Mouse (Mus musculus): ENCODE measurements around the gene Pirb. TPM values are rescaled to one million over a fixed set of nuclear protein-coding genes. Genes with fewer than 3 reads are reported as not detected.
"Not testable (repeated sequence)": the region's sequence is repeated elsewhere in the genome, so short reads cannot be mapped to it uniquely, and the experiment has no call there.

The Pirb gene
- polyA plus RNA-seq, 1 experiment from 2014 or later, result 0.84 TPM

DNA sequence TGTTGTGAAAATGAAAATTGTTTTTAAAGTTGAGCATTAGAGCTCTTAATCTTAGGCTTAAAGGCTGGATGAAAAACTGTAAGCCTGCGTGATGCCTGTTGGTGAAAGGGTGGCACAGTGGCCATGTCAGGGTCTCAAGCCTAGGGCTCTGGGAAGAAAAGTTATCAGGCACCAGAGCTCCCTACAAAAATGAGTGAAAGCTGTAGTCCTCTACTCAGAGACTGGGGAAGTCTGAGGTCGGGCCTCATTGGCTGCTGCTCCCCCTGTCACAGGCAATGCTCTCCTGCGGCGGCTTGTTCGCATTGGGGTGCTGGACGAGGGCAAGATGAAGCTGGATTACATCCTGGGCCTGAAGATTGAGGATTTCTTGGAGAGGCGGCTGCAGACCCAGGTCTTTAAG, 14.7 kb downstream of the Pirb start:
- peaks cover 26% of the 10 kb centered on the region for H3K4me1 ChIP-seq (replicated peaks)
- peak; percentile 8; the same call in 1 of the 2 replicates for ATAC-seq (ENCODE audit: low read depth)
- H3K27ac ChIP-seq, result peak overlapping the region; percentile 89
- not testable (repeated sequence) for DNase-seq; H3K27me3 ChIP-seq; H3K9me3 ChIP-seq (replicated peaks)
- 4% methylated on average over 7 of the region's 7 CpGs for WGBS (ENCODE audit: insufficient replicate concordance)
- peak overlapping the region; percentile 89 for H3K9ac ChIP-seq
- peak overlapping the region; percentile 84 for H3K4me3 ChIP-seq (replicated peaks)
- peaks cover 38% of the 10 kb centered on the region for H3K36me3 ChIP-seq
- H3K4me2 ChIP-seq, result peak overlapping the region; percentile 82

DNA sequence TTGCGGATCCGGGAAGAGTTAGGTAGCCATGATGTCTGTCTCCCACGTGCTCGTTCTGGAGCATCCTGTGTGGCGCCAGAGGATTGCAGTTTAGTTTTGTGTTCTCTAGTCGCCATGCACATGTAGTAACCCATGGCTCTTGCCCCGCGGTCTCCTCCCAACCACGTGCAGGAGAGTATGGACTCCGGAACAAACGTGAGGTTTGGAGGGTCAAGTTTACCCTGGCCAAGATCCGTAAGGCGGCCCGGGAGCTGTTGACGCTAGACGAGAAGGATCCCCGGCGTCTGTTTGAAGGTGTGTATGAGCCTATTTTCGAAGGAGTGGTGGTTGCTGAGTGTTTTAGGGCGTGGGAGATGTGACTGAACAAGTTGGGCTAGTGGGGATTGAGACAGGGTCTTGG, 15.7 kb downstream of the Pirb start:
- H3K4me1 ChIP-seq (replicated peaks), result peaks cover 26% of the 10 kb centered on the region
- peak overlapping the region; percentile 84 for H3K4me3 ChIP-seq (replicated peaks)
- H3K9me3 ChIP-seq (replicated peaks), result no peaks in the 10 kb centered on the region
- H3K27me3 ChIP-seq, result no peaks in the 10 kb centered on the region
- ATAC-seq (ENCODE audit: low read depth), result peak; percentile 18
- H3K9ac ChIP-seq, result peak overlapping the region; percentile 89
- H3K4me2 ChIP-seq, result peak overlapping the region; percentile 82
- no peak for DNase-seq
- H3K27ac ChIP-seq, result peak overlapping the region; percentile 89
- H3K36me3 ChIP-seq, result peaks cover 41% of the 10 kb centered on the region
- WGBS (ENCODE audit: insufficient replicate concordance), result 1% methylated on average over 20 of the region's 20 CpGs

DNA sequence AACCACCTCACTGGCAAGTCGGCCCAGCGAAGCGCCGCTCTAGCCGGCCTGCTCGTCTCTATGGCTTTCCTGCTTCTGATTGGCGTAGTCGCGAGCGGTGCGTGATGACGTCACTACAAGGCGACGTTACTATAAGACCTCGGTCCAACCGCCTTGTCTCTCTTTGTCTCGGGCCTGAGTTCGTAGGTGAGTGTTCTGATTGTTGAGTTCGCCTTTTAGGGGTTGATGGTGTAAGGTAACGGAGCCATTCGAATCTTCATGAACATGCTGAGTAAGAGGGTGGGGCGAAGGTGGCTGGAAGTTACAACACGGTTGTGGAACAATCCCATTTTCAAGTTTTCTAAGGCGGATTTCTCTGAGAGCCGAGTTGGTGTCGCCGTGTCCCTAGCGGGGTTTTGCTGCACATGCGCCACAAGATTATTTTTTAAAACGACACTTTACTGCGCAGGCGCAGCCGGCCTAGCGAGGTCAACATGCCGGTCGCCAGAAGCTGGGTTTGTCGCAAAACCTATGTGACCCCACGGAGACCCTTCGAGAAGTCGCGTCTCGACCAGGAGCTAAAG, 16.2 kb downstream of the Pirb start, which contains the start of gene Rps9:
Gene Rps9, plus strand, starts transcription at position 115 of the 563 bp plus-strand sequence.
- no peaks in the 10 kb centered on the region for H3K9me3 ChIP-seq (replicated peaks)
- WGBS (ENCODE audit: insufficient replicate concordance), result under 1% methylated on average over 42 of the region's 42 CpGs
- DNase-seq, result peak; percentile 89
- peak within 1 kb of the TSS; percentile 82 for H3K4me2 ChIP-seq
- peak within 1 kb of the TSS; percentile 89 for H3K27ac ChIP-seq
- ATAC-seq (ENCODE audit: low read depth), result peak; percentile 86
- peak within 1 kb of the TSS; percentile 84 for H3K4me3 ChIP-seq (replicated peaks)
- H3K27me3 ChIP-seq, result no peaks in the 10 kb centered on the region
- H3K4me1 ChIP-seq (replicated peaks), result peaks cover 26% of the 10 kb centered on the region
- peaks cover 41% of the 10 kb centered on the region for H3K36me3 ChIP-seq
- peak within 1 kb of the TSS; percentile 89 for H3K9ac ChIP-seq

DNA sequence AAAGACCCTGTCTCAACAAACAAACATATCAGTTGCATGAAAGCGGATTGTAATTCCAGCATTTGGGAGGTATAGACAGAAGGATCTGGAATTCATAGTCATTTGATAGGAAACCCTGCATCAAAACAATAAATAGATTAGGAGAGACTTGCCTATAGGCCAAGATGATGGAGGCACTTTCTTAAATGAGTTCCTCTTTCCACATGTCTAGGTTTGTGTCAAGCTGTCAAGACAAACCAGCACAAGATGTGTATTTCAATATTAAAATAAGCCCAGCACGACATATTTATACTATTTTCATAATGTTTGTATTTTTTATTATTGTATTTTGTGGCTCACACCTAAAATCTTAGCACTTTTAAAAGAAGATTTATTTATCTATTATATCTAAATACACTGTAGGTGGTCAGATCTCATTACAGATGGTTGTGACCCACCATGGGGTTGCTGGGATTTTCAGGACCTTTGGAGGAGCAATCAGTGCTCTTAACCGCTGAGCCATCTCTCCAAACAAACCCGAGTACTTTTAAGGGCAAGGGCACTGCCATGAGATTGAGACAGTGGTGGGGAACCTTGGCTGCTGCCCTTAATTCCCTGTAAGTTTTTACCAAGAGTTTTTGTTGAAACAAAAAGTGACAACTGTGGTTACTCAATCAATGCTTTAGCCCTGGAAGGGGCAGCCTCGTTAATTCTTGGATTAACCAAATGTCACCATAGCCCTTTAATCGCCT, 16.9 kb downstream of the Pirb start:
- DNase-seq (no peak), ATAC-seq (ENCODE audit: low read depth) (peak; percentile 29)
- WGBS (ENCODE audit: insufficient replicate concordance), result 16% methylated on average over 6 of the region's 6 CpGs
- Histone ChIP-seq H3K4me2 (peak overlapping the region; percentile 82), H3K9ac (peak overlapping the region; percentile 59), H3K27ac (peak overlapping the region; percentile 59), H3K36me3 (peaks cover 44% of the 10 kb centered on the region), H3K27me3 (no peaks in the 10 kb centered on the region), H3K4me1 (replicated peaks) (peaks cover 26% of the 10 kb centered on the region), H3K9me3 (replicated peaks) (no peaks in the 10 kb centered on the region), H3K4me3 (replicated peaks) (peak overlapping the region; percentile 84)

DNA sequence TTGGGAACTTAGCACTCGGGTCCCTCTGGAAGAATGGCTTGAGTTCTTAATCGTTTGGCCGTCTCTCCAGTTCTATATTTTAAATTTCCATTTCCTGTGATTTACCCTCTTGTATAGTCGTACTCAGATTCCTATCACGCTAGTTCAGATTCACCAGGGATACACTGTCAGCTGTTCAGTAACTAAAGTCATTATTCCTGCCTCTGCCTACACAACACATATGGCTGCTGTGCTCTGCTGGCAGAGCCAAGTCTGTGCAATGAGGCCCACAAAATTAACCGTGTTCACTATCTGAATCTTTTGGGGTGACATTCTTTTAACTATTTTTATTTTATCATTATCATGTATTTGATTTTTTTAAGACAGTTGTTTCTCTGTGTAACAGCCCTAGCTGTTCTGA, 21.7 kb downstream of the Pirb start:
- Histone ChIP-seq H3K36me3 (peaks cover 16% of the 10 kb centered on the region), H3K4me3 (replicated peaks) (no peak overlapping the region), H3K9me3 (replicated peaks) (no peaks in the 10 kb centered on the region), H3K4me1 (replicated peaks) (peaks cover 25% of the 10 kb centered on the region), H3K9ac (no peak overlapping the region), H3K4me2 (no peak overlapping the region), H3K27ac (no peak overlapping the region), H3K27me3 (no peaks in the 10 kb centered on the region)
- ATAC-seq (ENCODE audit: low read depth) (no peak), DNase-seq (no peak)
- 80% methylated on average over 6 of the region's 6 CpGs for WGBS (ENCODE audit: insufficient replicate concordance)

DNA sequence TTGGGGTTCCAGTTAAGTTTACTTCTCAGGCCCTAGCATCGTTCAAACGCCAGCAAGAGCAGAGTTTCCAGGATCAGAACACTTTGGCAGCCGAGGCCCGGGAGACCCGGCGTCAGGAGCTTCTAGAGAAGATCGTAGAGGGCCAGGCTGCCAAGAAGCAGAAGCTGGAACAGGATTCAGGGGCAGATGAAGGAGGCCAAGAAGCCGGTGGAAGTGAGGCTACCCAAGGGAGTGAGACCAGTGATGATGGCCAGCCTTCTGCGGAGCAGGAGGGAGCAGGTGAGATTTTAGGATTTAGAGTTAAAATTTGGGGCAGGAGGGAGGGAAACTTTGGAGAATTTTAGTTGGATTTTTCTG, 25.3 kb downstream of the Pirb start:
- DNase-seq; H3K27ac ChIP-seq; H3K9me3 ChIP-seq (replicated peaks); H3K27me3 ChIP-seq; ATAC-seq (ENCODE audit: low read depth): not testable (repeated sequence)
- peak overlapping the region; percentile 76 for H3K4me3 ChIP-seq (replicated peaks)
- WGBS (ENCODE audit: insufficient replicate concordance), result 7% methylated on average over 9 of the region's 9 CpGs
- peaks cover 45% of the 10 kb centered on the region for H3K4me1 ChIP-seq (replicated peaks)
- H3K9ac ChIP-seq, result peak overlapping the region; percentile 83
- H3K4me2 ChIP-seq, result peak overlapping the region; percentile 97
- peaks cover 18% of the 10 kb centered on the region for H3K36me3 ChIP-seq

DNA sequence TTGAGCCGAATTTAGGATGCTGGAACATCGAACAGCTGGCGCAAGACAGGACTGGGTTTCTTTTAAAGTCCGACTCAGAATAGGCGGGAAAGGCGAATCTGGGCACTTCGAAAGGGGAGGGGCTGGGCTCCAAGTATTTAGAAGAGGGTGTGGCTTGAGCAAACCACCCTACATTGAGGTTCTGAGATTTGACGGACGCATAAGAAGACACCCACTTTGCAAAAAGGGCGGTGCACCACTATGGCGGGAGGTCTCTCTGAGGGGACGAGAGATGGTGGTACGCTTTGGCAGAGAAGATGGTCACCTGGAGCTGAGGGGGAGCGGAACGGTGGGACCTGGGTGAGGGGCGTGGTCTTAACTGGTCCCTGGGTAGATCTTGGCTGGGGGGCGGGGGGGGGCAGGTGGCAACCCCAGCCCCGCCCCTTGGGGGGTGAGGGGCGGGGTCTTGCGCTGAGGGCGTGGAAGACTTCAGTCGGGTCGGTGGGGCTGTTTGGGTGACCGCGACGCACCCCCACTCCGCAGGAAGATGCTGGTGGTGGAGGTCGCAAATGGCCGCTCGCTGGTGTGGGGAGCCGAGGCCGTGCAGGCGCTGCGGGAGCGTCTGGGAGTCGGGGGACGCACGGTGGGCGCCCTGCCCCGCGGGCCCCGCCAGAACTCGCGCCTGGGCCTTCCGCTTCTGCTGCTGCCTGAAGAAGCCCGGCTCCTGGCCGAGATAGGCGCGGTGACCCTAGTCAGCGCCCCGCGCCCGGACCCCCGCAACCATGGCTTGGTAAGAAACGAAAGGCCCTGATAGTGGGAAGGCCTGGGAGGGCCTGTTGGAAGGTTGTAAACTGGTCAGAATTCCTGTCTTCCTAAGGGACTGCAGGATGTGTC, 25.9 kb downstream of the Pirb start:
- WGBS (ENCODE audit: insufficient replicate concordance), result under 1% methylated on average over 54 of the region's 55 CpGs

DNA sequence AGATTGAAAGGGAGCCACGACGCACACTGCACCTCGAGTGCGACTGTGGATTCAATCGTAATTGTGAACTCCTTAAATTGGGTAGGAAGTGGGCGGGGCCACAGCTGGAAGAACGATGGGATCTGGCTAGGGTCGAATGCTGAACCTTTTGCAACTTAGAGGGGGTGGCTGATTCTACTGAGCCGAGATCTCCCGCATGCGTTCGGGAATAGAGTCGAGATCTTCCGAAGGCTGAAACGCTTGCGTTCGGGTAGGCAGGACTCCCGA, 26.4 kb downstream of the Pirb start:
- under 1% methylated on average over 18 of the region's 18 CpGs for WGBS (ENCODE audit: insufficient replicate concordance)
- no peak for ATAC-seq (ENCODE audit: low read depth)

More for the DNA sequence above, 25.9 kb downstream of the Pirb start:
- ATAC-seq (ENCODE audit: low read depth) (peak; percentile 37), DNase-seq (peak; percentile 61)
- H3K36me3 ChIP-seq, result peaks cover 17% of the 10 kb centered on the region
- H3K4me1 ChIP-seq (replicated peaks), result peaks cover 45% of the 10 kb centered on the region
- H3K9me3 ChIP-seq (replicated peaks), result no peaks in the 10 kb centered on the region
- H3K27ac ChIP-seq, result peak overlapping the region; percentile 89
- H3K9ac ChIP-seq, result peak overlapping the region; percentile 83
- peak overlapping the region; percentile 97 for H3K4me2 ChIP-seq
- H3K4me3 ChIP-seq (replicated peaks), result peak overlapping the region; percentile 76
- H3K27me3 ChIP-seq, result no peaks in the 10 kb centered on the region

DNA sequence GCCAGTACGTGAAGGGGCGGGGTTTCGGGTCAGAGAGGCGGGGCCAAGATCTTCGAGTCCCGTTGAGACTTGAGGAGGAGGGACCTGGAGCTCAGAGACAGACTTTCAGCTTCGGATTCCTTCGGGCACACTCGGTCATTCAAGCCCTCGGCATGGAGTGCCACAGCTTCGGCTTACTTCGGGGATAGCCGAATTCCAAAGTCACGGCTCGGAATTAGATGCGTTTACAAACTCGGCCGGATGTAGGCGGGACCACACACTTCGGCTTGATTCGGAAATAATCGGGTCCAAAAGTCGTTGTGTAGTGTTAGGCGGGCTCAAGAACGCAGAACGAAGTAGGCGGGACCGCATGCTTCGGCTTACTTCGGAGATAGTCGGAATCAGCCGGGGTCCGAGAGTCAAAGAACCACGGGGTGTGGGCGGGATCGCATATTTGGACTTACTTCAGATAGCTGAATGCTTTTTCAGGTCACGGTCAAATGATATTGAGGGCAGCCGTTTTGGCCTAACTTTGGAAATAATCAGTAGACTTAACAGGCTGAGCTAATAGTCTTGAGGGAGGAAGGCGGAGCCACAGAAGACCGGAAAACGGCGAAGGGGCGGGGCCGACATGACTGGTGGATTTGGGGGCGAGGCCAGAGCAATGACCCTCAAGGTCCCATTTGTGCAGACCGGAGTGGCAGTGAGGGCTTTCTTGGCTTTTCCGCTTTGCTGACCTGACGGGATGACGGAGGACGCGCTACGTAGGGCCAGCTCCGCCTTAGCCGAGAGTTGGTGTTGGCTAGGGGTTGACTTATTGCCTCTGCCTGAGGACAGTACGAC, 27.0 kb downstream of the Pirb start, which contains the start of gene Mboat7:
Gene Mboat7, minus strand, starts transcription at position 537 of the 822 bp plus-strand sequence.
- Histone ChIP-seq H3K4me1 (replicated peaks) (peaks cover 45% of the 10 kb centered on the region), H3K4me3 (replicated peaks) (peak within 1 kb of the TSS; percentile 76), H3K27me3 (no peaks in the 10 kb centered on the region), H3K4me2 (peak within 1 kb of the TSS; percentile 97), H3K9me3 (replicated peaks) (no peaks in the 10 kb centered on the region), H3K9ac (peak within 1 kb of the TSS; percentile 83), H3K27ac (peak within 1 kb of the TSS; percentile 89), H3K36me3 (peaks cover 16% of the 10 kb centered on the region; the same call in 1 of the 2 replicates)
- DNase-seq (peak; percentile 93), ATAC-seq (ENCODE audit: low read depth) (peak; percentile 82)
- WGBS (ENCODE audit: insufficient replicate concordance), result under 1% methylated on average over 55 of the region's 55 CpGs

More for the DNA sequence above, 26.4 kb downstream of the Pirb start:
- H3K9ac ChIP-seq, result peak overlapping the region; percentile 83
- peak overlapping the region; percentile 89 for H3K27ac ChIP-seq
- H3K9me3 ChIP-seq (replicated peaks), result no peaks in the 10 kb centered on the region
- H3K36me3 ChIP-seq, result peaks cover 17% of the 10 kb centered on the region
- peaks cover 45% of the 10 kb centered on the region for H3K4me1 ChIP-seq (replicated peaks)
- DNase-seq, result no peak
- H3K4me2 ChIP-seq, result peak overlapping the region; percentile 97
- H3K27me3 ChIP-seq, result no peaks in the 10 kb centered on the region
- H3K4me3 ChIP-seq (replicated peaks), result peak overlapping the region; percentile 76

DNA sequence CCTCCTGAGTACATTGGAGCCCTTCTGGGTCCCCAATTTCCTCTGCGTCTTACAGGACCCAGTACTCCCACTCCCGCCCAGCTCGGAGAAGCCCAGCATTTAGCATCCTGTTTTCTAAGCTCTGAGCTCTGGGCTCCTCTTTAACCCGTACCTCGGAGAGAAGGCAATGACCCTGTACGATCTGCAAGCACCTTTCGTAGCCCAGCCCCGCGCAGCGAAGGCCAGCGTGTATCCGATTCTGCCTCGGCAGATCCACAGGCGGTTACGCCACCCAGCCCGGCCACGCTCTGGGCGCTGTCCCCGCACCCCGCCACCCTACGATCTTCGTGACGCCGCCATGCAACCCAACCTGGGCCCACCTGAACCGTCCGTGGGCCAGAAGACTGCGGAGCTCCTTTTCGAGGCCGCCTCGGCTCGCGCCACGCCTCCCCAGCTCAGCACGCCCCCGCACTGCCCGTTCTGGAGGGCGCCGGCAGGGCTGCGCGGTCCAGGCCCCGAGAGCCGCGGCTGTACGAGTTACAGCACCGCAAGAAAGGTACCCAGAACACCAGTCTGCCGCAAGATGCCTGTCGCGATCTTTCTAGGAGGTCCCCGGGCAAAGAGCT, 27.7 kb downstream of the Pirb start, which contains the start of gene Tsen34:
Gene Tsen34, plus strand, starts transcription at position 482 of the 605 bp plus-strand sequence.
- no peak for DNase-seq
- ATAC-seq (ENCODE audit: low read depth), result no peak; the same call in 1 of the 2 replicates
- Histone ChIP-seq H3K4me2 (peak within 1 kb of the TSS; percentile 97), H3K27me3 (no peaks in the 10 kb centered on the region), H3K4me1 (replicated peaks) (peaks cover 45% of the 10 kb centered on the region), H3K27ac (peak within 1 kb of the TSS; percentile 89), H3K9ac (peak within 1 kb of the TSS; percentile 83), H3K9me3 (replicated peaks) (no peaks in the 10 kb centered on the region), H3K4me3 (replicated peaks) (peak within 1 kb of the TSS; percentile 76), H3K36me3 (peaks cover 19% of the 10 kb centered on the region; the same call in 1 of the 2 replicates)
- under 1% methylated on average over 49 of the region's 49 CpGs for WGBS (ENCODE audit: insufficient replicate concordance)
